Comparison of ENCODE assay signal across 9 mouse cellular contexts in the genomic region with DNA sequence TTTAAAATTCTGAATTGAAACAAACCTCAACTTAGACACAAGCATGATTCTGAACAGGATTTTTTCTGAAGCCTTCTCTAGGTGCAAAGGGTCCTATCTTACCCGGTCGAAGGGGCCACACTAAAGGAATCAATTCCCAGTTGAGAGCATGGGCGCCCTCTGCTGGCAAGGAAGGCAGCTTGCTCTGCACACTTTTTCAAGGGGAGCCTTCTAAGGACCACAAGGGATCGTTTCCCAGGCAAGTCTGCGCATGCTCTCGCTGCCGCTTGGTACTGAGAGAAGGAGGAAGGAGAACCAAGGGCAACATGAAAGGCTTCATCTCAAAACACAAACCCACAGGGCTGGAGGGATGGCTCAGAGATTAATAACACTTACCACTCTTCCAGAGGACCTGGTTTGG. TPM values are rescaled to one million over a fixed set of nuclear protein-coding genes. Genes with fewer than 3 reads are reported as not detected.
DNase-seq lines count a peak whose midpoint lies in the region; ATAC-seq and TF ChIP-seq lines count a peak whose summit lies in the region.
"Had no signal": no experiment of that assay in that cellular context is flagged by ENCODE, and none has a peak within 500 bp of the region (broad histone marks: within the 10 kb centered on the region; RNA-seq: fewer than 3 reads in every experiment).

No protein-coding gene starts in this region.

- 14% methylated on average over 7 of the region's 7 CpGs for WGBS in cerebellum, adult 2 months
- WGBS in limb, embryonic 10.5 days, result 17% methylated on average over 7 of the region's 7 CpGs

- peak; percentile 54 for DNase-seq in urinary bladder, postnatal 25 days (ENCODE audit: low spot score)
- DNase-seq in urinary bladder, adult 2 months (ENCODE audit: low spot score), result no peak
- peak in 1 of 2 experiments; percentile 32 for DNase-seq in cerebellum, adult 2 months
- DNase-seq in kidney, adult 8-10 months, result peak; percentile 9 to 33
- peak; percentile 88 for DNase-seq in limb, embryonic 10.5 days (ENCODE audit: low spot score)
- DNase-seq in naive thymus-derived CD4-positive, alpha-beta T cell, adult 2 months (ENCODE audit: low read depth), result peak; percentile 41

- no peak overlapping the region for H3K4me3 ChIP-seq in cerebellum, adult 2 months (replicated peaks; ENCODE audit: insufficient read depth, low read depth, low read length)
- H3K4me3 ChIP-seq in limb, embryonic 10.5 days, result no peak overlapping the region
- H3K4me3 ChIP-seq: heart, embryonic 15.5 days had no signal

- no peak overlapping the region for H3K27ac ChIP-seq in cerebellum, adult 2 months (ENCODE audit: insufficient read depth, low read length)
- no peak overlapping the region for H3K27ac ChIP-seq in limb, embryonic 10.5 days
- H3K27ac ChIP-seq: heart, embryonic 15.5 days had no signal

- no peaks in the 10 kb centered on the region for H3K9me3 ChIP-seq in limb, embryonic 10.5 days (replicated peaks)
- H3K9me3 ChIP-seq: heart, embryonic 15.5 days had no signal

- H3K27me3 ChIP-seq in cerebellum, adult 2 months (ENCODE audit: control insufficient read depth, insufficient read depth, low read length), result no peaks in the 10 kb centered on the region
- H3K27me3 ChIP-seq in limb, embryonic 10.5 days (ENCODE audit: low read depth, poor library complexity, severe bottlenecking), result no peaks in the 10 kb centered on the region
- H3K27me3 ChIP-seq: heart, embryonic 15.5 days had no signal

- no peak for TF ChIP-seq POLR2A in cerebellum, adult 2 months (IDR thresholded peaks at IDR 0.05; ENCODE audit: borderline replicate concordance, insufficient read depth, low read length)

- peak; percentile 64 for TF ChIP-seq CTCF in cerebellum, adult 2 months (IDR thresholded peaks at IDR 0.05; ENCODE audit: borderline replicate concordance, insufficient read depth, low read depth, low read length)

- peaks cover 21% of the 10 kb centered on the region for H3K36me3 ChIP-seq in limb, embryonic 10.5 days

- ATAC-seq in frontal cortex, adult (ENCODE audit: low TSS enrichment), result peak; percentile 68
- no peak for ATAC-seq in monocyte, adult 5-6 weeks (replicated peaks; ENCODE audit: insufficient number of reproducible peaks, low FRiP score, low TSS enrichment, poor library complexity, severe bottlenecking)

- no peaks in the 10 kb centered on the region for H3K4me1 ChIP-seq in cerebellum, adult 2 months (ENCODE audit: control insufficient read depth, insufficient read depth, low read length)
- H3K4me1 ChIP-seq in limb, embryonic 10.5 days, result no peaks in the 10 kb centered on the region

RNA-seq across cellular contexts. Expression of a gene that starts 8.9 kb away (rescaled TPM):
- polyA plus RNA-seq in urinary bladder, adult 2 months (2012; rRNA removed), result 0.17 and 0.35 TPM in 2 replicates
- 0.36 TPM in 1 of 2 replicates, not detected in the other for polyA plus RNA-seq in cerebellum, adult 2 months (2012; rRNA removed)
- not detected in 2 replicates for polyA plus RNA-seq in limb, embryonic 10.5 days (2016; fragmentation: Nextera tagmentation; extraction: Ambion mirVana)
- total RNA-seq in monocyte, adult 5-6 weeks (2017), result not detected in 3 replicates
- polyA plus RNA-seq: heart, embryonic 15.5 days had no signal

RNA-seq across cellular contexts. Expression of a gene that starts 48.7 kb away (rescaled TPM):
- polyA plus RNA-seq in urinary bladder, adult 2 months (2012; rRNA removed), result 5.7 and 6.6 TPM in 2 replicates
- 0.68 and 0.70 TPM in 2 replicates for polyA plus RNA-seq in cerebellum, adult 2 months (2012; rRNA removed)
- polyA plus RNA-seq in limb, embryonic 10.5 days (2016; fragmentation: Nextera tagmentation; extraction: Ambion mirVana), result 0.36 and 0.93 TPM in 2 replicates
- total RNA-seq in monocyte, adult 5-6 weeks (2017), result not detected in 3 replicates
